Mouse (Mus musculus) MEL-GATA-1-ER (cell line): ENCODE data around the gene Sec31b.

Experiments
- DNase-seq: peaks from one replicate; pipeline ENCODE4 v3.0.0-alpha.2; 2012; ENCODE audit warnings: low read depth; ENCODE audit errors: extremely low read depth

The Sec31b gene

DNA sequence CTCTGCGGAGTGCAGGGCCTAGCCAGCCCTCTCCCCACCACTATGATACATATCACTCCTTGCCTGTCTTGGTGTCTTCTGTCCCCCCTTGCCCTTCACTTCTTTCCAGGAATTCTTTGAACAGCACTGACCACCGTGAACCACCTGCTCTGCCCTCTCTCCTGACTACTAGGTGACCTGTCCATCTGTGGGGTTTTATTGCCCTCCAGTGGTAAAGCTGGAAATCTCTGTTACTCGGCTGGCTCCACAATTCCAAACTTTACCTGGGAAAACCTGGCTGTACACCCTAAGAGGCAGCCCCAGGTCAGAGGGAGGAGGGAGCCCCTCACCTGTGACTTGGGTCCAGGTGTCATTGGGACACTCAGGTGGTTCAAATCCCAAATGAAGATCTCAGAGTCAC is 10.3 kb downstream of the Sec31b start:
- DNase-seq, result no peak

DNA sequence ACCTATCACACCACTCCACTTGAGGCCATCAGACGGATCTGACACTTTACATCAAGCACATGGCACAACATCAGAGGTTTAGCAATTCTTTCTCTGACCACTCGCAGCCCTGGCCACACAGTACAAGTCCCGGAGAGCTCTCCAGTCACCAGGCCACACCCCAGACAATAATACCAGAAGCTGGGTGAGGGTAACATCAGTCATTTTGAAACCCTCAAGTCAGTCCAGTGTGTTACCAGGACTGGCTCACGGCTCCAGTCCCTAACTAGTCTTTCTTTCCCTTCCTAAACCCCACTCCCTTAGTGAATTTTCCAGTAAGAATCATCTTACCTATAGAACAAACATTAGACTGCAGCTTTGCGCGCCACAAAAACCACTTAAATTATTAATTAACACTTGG is 15.6 kb downstream of the Sec31b start:
- DNase-seq, result no peak

DNA sequence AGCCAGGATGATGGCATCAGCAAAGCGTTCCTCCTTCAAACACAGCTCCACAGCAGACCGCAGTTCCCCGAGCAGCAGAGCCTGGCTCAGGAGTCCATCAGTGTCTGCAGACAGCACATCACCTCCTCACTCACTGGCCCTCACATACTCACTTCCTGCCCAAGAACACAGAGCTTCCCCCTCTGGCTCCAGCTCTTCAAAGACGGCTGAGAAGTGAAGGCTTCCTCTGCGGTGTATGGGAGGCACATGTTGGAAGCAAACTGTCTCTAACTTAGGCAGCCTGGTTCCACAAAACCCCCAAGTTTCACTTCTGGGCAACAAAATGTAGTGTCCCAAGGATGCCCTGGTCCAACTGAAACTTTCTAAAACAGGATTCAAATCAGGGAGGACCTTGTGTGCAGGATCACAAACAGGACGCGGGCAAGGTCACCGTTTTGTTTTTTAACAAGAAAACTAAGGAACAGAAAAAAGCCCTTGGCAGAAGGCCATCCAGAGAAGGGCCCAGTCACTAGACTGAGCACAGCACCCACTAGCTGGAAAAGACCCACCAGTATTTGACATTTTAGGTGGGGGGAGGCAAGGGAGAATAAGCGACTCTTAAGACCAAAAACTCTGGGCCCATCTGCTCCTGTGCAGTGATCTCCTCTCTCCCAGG is 20.0 kb downstream of the Sec31b start:
- no peak for DNase-seq

DNA sequence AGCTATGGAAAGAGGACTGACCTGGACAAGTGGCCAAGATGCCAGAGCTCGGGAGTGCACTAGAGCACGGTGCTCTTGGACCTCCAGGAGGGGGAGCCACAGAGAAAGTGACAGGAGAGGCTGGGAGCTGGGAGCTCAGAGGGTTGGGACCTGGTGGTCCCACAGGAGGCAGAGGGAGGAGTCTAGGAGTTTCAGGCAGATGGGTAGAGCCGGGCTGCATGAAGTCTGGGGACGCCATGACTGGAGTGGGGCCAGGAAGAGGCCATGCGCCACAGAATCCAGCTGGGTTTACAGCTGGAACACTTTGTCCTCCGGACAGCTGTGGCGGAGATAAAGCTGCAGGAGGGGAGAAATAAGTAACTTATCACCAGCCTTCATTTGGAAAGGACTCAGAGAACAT is 26.5 kb downstream of the Sec31b start:
- DNase-seq, result no peak

DNA sequence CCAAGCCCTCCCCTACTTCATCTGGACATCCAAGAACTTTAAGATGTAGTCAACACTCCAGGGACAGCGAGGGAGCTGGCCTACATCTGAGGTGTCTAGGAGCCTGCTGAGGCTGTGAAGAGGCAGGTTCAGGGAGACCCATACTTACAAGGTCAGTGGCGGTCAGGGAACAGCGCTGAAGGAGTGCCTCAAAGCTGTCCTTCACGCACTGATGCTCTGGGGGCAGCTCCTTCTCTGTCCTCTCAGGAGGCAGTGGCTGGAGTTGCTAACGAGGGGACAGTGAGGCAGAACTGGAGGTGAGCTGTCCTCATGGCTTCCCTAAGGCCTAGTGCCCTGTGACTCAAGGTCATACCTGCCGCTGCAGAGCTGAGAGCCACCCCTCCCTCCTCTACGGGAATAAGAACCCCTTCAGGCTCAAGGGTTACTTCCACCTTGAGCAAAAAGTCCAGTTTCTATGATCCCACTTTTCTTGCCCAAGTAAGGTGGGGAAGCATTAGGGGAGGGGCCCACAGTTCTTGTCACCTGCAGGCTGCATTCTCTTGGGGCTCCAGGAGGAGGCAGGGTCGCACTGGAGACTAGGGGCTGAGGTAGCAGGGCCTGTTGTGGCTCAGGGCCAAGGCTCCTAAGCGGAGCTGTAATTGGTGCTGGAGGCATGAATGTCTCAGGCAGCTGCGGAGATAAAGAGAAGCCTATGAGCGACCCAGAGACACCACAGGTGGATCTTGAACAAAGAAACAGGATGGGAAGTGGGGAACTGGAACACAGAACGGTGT is 27.5 kb downstream of the Sec31b start:
- DNase-seq, result no peak

DNA sequence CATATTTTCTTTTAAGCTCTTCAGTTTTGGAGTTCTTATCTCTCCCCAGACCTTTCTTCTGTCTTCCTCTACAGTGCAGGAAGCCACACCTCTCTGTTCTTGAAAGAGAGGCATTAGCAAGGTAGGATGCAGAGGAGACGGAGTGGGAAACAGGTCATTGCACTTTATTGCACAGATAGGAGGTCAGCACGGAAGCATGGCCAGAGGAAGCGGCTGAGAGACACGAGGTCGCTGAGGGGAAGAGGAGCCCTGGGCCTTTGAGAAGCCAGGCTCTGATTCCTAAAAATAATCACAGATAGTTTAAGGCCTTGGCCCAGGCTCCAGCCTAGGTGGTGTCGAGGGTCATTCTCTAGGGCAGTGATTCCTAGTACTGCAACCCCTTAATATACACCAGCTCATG is 29.9 kb downstream of the Sec31b start:
- DNase-seq, result no peak

DNA sequence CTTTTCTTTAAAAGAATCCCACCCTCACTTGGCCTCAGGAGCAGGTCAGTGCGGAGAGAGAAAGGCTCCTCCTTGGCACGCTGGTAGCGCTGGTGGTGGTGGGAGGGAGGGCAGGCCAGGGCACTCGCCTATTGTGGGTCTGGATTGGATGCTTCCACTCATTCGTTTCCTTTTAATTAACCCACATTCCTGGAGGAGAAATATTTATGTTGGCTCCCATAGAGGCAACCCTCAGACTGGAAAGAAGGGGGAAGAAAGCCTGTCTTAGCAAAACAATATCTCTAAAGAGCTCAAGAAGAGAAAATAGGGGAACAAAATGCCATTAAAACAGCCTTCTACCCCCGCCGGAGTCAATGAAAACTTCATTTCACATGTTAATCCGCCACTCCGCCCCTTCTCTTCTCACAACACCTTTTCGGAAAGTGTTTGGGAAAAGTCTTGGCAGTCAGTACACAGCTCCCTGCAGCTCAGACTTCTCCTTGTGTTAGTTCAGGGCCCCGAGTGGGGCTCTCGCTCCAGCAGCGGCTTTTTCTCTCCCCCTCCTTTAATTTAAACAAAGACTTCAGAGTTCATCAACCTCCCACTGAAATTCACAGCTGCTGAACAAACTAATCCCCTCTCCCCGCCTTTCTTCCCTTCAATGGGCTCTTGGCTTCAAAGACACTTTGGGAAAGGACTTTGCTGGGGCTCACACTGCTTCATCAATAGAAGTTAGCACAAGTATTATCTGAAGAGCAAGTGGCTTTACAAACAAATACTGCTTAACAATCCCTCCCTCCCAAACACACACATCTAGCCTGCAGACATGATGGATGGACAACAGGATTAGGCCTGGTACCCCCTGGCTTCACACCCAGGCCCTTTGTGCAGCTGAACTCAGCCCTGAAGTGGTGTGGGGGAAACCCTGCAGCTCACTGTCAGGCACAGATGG is 30.9 kb downstream of the Sec31b start:
- no peak for DNase-seq

DNA sequence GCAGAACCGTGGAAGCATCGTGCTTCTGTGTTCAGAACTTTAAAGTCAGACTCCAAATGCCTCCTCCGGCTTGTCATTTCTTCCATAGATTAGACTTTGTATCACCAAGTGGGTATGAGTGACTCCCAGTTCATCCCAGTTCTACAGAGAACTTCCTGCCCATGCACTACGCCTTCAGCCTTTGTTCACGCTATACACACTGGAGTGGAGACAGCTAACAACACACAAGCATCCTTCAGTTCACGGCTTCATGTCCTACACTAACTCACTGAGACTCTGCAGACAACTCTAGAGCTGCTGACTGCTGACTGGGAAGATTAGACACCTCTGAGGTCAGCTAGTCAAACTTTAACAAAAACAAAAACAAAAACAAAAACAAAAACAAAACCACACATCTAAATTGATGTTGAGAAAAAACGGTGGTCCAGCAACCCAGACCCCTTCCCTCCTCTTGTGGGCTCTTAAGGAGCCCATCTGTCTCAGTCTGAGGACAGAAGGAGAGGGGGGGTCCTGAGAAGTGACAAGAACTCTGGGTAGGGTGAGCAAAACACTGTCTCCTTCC is 31.7 kb downstream of the Sec31b start:
- no peak for DNase-seq

DNA sequence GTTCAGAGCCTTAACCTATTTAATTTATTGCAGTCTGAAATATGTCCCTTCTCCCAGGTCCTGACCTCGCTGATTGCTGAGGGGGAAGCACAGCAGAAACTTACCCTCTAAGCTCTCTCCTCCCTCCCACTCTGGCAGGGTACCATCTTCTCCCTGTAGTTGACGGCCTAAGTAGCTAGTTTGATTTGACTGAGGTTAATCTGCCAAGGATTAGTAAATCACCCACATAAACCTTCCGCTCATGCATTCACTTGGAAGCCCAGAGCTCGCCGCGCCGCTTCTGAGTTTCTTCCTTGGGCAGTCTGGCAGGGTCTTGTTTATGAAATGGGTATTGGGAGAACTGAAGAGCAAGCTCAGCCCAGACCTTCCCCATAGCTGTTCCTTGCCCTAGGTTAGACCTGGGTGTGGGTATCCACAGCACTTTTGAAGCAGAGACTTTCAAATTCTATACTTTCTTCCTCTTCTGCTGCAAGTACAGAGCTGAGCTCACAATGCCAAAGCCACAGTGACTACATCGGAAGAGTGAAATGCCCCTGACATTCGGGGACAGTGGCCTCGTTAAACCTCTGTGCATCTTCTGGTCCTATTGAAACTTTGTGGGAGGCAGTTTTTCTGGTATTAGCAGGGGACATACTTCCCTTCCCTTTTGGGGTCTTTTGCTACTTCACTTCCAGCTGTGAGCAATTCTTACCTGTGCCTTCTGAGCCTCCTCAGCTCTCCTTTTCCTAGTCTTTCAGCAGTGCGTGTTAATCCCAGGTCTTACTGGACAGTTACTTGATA is 32.4 kb downstream of the Sec31b start:
- no peak for DNase-seq

DNA sequence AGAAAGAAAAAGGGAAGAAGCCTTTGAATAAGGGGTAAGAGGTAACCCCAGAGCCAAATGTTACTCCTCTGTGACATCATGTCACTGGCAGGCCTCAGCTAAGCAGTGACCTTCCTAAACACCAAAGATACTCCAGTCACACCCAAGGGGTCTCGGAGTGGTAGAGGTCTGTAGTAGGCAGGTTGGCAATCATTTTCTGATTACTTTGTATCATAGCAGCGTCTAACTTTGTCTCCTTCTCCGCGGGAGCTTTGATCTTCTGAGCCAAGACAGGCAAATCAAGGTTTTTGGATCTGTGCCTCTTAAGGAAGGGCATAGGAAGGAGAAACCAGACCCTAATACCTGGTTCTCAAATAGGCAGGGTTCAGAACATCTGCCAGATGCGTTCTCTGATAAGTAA is 33.1 kb downstream of the Sec31b start:
- DNase-seq, result no peak

DNA sequence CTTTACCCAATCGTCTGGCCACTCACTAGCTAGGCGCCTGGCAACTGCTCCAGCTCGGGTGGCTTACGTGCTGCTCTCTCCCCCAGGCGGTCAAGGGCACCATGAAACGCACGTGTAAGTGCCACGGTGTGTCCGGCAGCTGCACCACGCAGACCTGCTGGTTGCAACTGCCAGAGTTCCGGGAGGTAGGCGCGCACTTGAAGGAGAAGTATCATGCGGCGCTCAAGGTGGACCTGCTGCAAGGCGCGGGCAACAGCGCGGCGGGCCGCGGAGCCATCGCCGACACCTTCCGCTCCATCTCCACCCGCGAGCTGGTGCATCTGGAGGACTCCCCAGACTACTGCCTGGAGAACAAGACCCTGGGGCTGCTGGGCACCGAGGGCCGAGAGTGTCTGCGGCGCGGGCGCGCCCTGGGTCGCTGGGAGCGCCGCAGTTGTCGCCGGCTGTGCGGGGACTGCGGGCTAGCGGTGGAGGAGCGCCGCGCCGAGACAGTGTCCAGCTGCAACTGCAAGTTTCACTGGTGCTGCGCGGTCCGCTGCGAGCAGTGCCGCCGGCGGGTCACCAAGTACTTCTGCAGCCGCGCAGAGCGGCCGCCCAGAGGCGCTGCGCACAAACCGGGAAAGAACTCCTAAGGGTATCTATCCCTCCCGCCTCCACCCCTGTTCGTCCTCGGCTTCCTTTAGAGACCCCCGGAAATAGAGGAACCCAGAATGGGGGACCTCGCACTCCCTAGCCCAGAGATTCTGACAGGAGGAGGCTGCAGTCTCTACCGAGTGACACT is 34.0 kb downstream of the Sec31b start:
- DNase-seq, result no peak

DNA sequence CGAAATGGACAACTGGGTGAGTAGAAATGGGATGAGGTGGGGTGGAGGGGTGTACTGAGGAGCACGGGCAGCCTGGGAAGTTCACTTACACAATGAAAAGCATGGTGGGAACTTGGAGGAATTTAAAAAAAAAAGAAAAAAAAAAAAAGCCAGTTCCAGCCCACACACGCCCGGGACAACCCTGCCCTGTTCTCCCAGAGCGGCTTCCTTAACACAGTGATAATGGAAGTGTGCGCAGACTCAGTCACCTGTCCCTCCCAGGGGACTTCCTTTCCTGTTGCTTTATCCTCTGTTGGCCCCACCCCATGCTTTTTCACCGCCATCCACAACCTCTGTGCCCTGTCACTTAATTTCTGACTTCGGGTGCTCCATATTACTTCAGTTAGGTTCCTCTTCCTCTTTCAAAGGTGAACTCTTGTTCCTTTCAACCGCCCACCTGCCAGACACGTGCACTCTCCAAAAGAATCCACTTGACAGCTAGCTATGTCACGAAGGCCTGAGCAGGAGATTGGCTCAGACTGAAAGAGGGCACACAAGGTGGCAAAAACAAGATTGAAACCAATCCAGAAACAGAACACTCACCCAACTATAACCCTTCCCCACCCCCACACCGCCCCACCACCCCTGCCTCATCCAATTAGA is 35.0 kb downstream of the Sec31b start:
- DNase-seq, result no peak

DNA sequence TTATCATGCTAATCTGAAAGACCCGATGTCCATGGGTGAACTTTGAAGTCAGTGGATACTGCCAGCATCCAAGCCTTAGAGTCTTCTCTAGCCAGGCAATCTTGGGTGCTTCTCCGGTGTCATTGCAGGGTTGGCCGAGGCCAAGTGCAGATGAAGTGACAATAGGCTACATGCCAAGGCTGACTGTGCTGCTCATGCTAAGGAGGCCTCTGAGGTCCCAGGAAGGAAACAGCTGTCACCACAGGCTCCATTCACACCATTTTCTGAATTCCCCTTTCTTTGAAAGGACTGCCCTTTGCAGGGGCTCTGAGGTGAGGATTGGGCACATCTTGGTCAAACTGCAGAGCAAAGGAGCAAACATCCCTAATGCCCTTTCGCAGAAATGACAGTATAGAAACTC is 42.9 kb downstream of the Sec31b start:
- no peak for DNase-seq

DNA sequence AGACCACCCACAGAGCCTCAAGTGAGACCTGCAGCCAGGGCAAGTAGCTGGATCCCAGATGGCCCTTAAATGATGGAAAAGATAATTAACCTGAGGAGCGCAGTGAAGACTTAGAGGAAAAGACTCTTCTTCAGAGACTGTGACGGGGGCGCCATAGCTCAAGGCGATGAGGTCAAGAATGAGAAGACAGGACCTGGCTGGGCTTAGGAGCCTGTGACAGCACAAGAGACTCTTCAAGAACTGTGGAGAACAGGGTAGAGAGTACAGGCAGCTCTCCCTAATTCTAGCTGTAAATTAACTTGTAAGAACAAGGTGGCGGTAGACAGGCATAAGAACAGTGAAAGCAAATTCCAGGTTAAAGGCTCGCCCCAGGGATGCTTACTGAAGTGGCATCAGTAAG is 43.7 kb downstream of the Sec31b start:
- no peak for DNase-seq

DNA sequence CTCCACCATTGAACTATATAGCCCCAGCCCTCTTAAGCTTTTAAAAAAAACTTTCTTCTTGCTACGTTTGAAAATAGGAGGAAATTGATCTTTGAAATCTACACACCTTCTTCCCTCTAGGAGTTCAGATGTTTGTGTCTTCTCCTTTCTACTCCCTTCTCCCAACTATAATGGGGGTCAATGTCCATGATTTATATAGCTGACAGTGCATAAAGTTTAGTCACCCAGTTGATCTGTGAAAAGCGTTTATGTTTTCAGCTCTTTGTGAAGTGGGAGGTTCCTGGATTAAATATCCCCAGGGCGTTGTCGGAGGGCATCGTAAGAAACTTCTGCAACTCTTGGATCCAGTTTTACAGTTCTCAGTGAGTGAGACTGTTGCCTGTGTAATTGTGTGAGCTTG is 45.4 kb downstream of the Sec31b start:
- DNase-seq, result no peak

DNA sequence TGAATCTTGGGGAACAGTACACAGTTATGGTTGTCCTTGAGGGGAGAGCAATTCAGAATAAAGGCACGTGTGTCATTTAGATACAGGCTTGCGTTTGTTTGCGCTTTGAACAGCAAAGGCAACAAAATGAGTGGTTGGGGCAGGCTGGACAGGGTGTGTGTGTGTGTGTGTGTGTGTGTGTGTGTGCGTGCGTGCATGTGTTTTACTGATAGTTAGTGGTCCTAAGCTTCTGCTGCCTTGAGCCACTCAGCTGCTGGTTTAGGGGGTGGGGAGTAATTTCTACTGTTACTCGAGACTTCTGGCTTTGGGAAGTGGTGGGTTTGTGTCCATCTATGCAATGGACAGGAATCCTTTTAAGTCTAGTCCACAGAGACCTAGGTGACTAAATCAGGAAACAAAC is 46.7 kb downstream of the Sec31b start:
- DNase-seq, result no peak

DNA sequence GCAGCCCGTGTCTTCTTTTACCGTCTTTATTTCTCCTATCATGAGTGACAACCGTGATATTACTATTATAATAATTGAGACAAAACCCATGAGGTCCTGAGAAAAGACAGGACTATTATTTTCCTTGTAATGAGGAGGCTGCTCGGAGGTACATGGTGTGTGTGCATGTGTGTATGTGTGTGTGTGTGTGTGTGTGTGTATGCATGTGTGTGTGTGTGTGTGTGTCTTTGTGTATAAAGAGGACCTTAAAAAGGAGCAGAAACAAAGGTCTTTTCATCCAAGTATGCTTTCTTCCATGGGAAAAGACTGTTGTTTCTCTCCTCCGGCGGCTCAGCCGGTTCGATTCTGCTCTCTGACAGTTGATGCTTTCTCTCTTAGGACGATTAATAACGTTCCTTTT is 48.7 kb downstream of the Sec31b start:
- DNase-seq, result no peak

DNA sequence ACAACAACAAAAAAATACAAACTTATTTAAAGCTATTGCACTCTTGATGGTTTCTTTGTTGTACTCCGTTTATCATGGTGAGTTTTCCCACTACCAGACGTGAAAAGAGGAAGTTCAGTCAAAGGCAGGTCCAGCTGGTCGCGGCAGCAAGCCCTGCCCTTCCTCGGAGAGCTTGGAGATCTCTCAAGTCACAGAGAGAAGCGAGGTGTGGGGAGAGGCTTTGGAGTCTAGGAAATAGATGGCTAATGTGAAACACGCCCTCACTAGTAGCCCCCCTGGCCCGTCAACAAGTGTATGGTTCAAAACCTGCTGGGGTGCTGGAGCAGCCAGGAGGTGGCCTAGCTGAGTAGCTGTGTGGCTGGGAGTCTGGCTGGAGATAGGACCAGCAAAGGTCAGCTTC is 49.2 kb downstream of the Sec31b start:
- DNase-seq, result peak; percentile 75

DNA sequence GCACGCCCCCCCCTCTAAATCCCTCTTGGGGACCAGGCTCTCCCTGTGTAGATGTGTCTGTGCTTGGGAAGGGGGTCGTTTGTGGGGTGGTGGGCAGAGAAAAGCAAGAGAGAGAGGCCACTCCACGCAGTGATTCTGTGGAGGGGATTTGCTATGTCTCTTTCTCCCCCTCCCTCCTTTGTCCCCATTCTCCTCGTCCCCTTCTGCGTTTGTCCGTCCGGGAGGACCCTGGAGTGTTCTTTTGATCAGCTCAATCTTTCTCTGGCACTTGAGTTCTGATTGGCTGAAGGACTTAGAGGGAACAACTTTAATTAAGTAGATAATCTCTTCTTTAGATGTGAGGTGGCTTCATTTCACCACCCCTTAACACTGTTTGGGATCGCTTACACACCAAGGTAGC is 52.5 kb downstream of the Sec31b start, which contains the start of gene Wnt8b:
Gene Wnt8b, plus strand, starts transcription at position 345 of the 400 bp plus-strand sequence.
- DNase-seq, result no peak

DNA sequence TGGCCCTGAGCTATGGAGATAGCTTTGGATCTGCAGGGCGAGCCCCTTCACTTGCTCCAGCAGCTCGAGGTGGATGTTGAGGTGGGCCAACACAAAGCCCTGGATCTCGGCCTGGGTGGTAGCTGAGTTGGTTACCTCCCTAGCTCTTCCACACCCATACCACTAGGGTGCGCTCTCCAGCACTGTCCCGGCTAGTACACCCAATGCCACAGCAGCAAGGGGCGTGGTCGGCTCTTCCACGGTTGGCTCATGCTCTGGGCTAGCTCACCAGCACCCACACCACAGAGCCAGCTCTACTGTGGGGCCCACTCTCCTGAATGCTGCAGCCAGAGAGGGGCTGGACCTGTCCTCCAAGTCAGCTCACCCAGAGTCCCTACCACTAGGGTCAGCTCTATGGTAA is 58.4 kb downstream of the Sec31b start:
- no peak for DNase-seq
